Mouse (Mus musculus): ENCODE measurements around the gene Rhbdl3. TPM values are rescaled to one million over a fixed set of nuclear protein-coding genes. Genes with fewer than 3 reads are reported as not detected.

Rhbdl3 gene
- 2.6 and 2.8 TPM in 2 replicates for polyA plus RNA-seq (2012; rRNA removed)

GRCm38 (mm10) chr11:80300551-80301315, at the start of gene Rhbdl3:
Rhbdl3 (plus strand) TSS chr11:80300912.
- peaks cover 5% of the 10 kb centered on the region; the same call in 1 of the 2 replicates for H3K27me3 ChIP-seq (replicated peaks; ENCODE audit: control insufficient read depth, insufficient read depth, low read length)
- DNase-seq: peak; percentile 47
- H3K4me3 ChIP-seq (ENCODE audit: insufficient read depth, low read depth, low read length): peak within 1 kb of the TSS; percentile 49
- under 1% methylated on average over 79 of the region's 81 CpGs for WGBS
- H3K36me3 ChIP-seq (ENCODE audit: control insufficient read depth, insufficient read depth, low read length): no peaks in the 10 kb centered on the region
- no peaks in the 10 kb centered on the region; the same call in 1 of the 2 replicates for H3K4me1 ChIP-seq (ENCODE audit: control insufficient read depth, insufficient read depth, low read length)
- TF ChIP-seq CTCF (conservative IDR thresholded peaks at IDR 0.05; ENCODE audit: insufficient read depth, insufficient read length, low read depth, low read length): no peak
- TF ChIP-seq POLR2A (IDR thresholded peaks at IDR 0.05; ENCODE audit: low read depth, low read length): no peak
- H3K27ac ChIP-seq (ENCODE audit: insufficient read depth, low read depth, low read length): no peak within 1 kb of the TSS

- no peak for DNase-seq
- Histone ChIP-seq H3K36me3 (ENCODE audit: control insufficient read depth, insufficient read depth, low read length) (peaks cover 5% of the 10 kb centered on the region; the same call in 1 of the 2 replicates), H3K4me1 (ENCODE audit: control insufficient read depth, insufficient read depth, low read length) (no peaks in the 10 kb centered on the region), H3K27ac (ENCODE audit: insufficient read depth, low read depth, low read length) (no peak overlapping the region), H3K4me3 (ENCODE audit: insufficient read depth, low read depth, low read length) (no peak overlapping the region), H3K27me3 (replicated peaks; ENCODE audit: control insufficient read depth, insufficient read depth, low read length) (no peaks in the 10 kb centered on the region)
- 93% methylated on average over 8 of the region's 8 CpGs for WGBS
- TF ChIP-seq CTCF (conservative IDR thresholded peaks at IDR 0.05; ENCODE audit: insufficient read depth, insufficient read length, low read depth, low read length) (no peak), POLR2A (IDR thresholded peaks at IDR 0.05; ENCODE audit: low read depth, low read length) (no peak)
Measured at GRCm38 (mm10) chr11:80264137-80264536, 36.6 kb upstream of the Rhbdl3 start.

GRCm38 (mm10) chr11:80271096-80271495, 29.6 kb upstream of the Rhbdl3 start:
- Histone ChIP-seq H3K36me3 (ENCODE audit: control insufficient read depth, insufficient read depth, low read length) (peaks cover 3% of the 10 kb centered on the region; the same call in 1 of the 2 replicates), H3K4me1 (ENCODE audit: control insufficient read depth, insufficient read depth, low read length) (no peaks in the 10 kb centered on the region), H3K27ac (ENCODE audit: insufficient read depth, low read depth, low read length) (no peak overlapping the region), H3K27me3 (replicated peaks; ENCODE audit: control insufficient read depth, insufficient read depth, low read length) (no peaks in the 10 kb centered on the region), H3K4me3 (ENCODE audit: insufficient read depth, low read depth, low read length) (no peak overlapping the region)
- WGBS: 80% methylated on average over 5 of the region's 5 CpGs
- TF ChIP-seq POLR2A (IDR thresholded peaks at IDR 0.05; ENCODE audit: low read depth, low read length) (no peak), CTCF (conservative IDR thresholded peaks at IDR 0.05; ENCODE audit: insufficient read depth, insufficient read length, low read depth, low read length) (no peak)
- no peak for DNase-seq

DNA sequence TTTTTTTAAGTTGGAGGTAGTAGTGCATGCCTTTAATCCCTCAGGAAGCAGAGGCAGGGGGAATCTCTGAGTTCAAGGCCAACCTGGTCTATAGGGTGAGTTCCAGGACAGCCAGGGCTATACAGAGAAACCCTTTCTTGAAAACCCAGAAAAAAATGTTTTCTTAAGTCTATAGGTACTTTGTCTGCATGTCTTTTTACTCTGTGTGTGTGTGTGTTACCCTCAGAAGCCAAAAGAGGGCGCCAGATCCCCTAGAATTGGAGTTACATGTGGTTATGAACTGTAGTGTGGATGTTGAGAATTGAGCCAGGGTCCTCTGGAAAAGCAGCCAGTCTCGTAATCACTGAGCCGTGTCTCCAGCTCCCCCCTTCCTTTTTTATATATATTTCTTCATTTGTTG, 25.7 kb upstream of the Rhbdl3 start:
- 52% methylated on average over 3 of the region's 3 CpGs for WGBS
- Histone ChIP-seq H3K4me3 (ENCODE audit: insufficient read depth, low read depth, low read length) (no peak overlapping the region), H3K27ac (ENCODE audit: insufficient read depth, low read depth, low read length) (no peak overlapping the region), H3K27me3 (replicated peaks; ENCODE audit: control insufficient read depth, insufficient read depth, low read length) (no peaks in the 10 kb centered on the region), H3K4me1 (ENCODE audit: control insufficient read depth, insufficient read depth, low read length) (no peaks in the 10 kb centered on the region), H3K36me3 (ENCODE audit: control insufficient read depth, insufficient read depth, low read length) (no peaks in the 10 kb centered on the region)
- no peak for DNase-seq
- TF ChIP-seq CTCF (conservative IDR thresholded peaks at IDR 0.05; ENCODE audit: insufficient read depth, insufficient read length, low read depth, low read length) (no peak), POLR2A (IDR thresholded peaks at IDR 0.05; ENCODE audit: low read depth, low read length) (no peak)

- Histone ChIP-seq H3K36me3 (ENCODE audit: control insufficient read depth, insufficient read depth, low read length) (no peaks in the 10 kb centered on the region), H3K4me3 (ENCODE audit: insufficient read depth, low read depth, low read length) (no peak overlapping the region), H3K27ac (ENCODE audit: insufficient read depth, low read depth, low read length) (no peak overlapping the region), H3K27me3 (replicated peaks; ENCODE audit: control insufficient read depth, insufficient read depth, low read length) (no peaks in the 10 kb centered on the region), H3K4me1 (ENCODE audit: control insufficient read depth, insufficient read depth, low read length) (no peaks in the 10 kb centered on the region)
- 47% methylated on average over 2 of the region's 2 CpGs for WGBS
- DNase-seq: no peak
- TF ChIP-seq POLR2A (IDR thresholded peaks at IDR 0.05; ENCODE audit: low read depth, low read length) (no peak), CTCF (conservative IDR thresholded peaks at IDR 0.05; ENCODE audit: insufficient read depth, insufficient read length, low read depth, low read length) (no peak)
Measured at GRCm38 (mm10) chr11:80278054-80278453, 22.7 kb upstream of the Rhbdl3 start.

DNA sequence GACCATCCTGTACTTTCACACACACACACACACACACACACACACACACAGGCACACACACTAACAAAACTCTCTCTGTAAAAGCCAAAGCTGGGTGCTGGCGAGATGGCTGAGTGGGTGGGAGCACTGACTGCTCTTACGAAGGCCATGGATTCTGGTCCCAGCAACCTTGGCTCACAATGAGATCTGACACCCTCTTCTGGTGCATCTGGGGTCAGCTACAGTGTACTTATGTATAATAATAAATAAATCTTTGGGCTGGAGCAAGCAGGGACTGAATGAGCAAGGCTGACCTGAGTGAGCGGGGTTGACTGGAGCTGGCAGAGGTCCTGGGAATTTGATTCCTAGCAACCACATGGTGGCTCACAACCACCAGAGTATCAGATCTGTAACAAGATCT, 16.9 kb upstream of the Rhbdl3 start:
- H3K27ac ChIP-seq (ENCODE audit: insufficient read depth, low read depth, low read length): no peak overlapping the region
- TF ChIP-seq CTCF (conservative IDR thresholded peaks at IDR 0.05; ENCODE audit: insufficient read depth, insufficient read length, low read depth, low read length) (no peak), POLR2A (IDR thresholded peaks at IDR 0.05; ENCODE audit: low read depth, low read length) (no peak)
- no peaks in the 10 kb centered on the region for H3K4me1 ChIP-seq (ENCODE audit: control insufficient read depth, insufficient read depth, low read length)
- no peaks in the 10 kb centered on the region for H3K36me3 ChIP-seq (ENCODE audit: control insufficient read depth, insufficient read depth, low read length)
- DNase-seq: no peak
- H3K27me3 ChIP-seq (replicated peaks; ENCODE audit: control insufficient read depth, insufficient read depth, low read length): no peaks in the 10 kb centered on the region
- WGBS: 75% methylated on average over 3 of the region's 3 CpGs
- no peak overlapping the region for H3K4me3 ChIP-seq (ENCODE audit: insufficient read depth, low read depth, low read length)

- Histone ChIP-seq H3K27me3 (replicated peaks; ENCODE audit: control insufficient read depth, insufficient read depth, low read length) (no peaks in the 10 kb centered on the region), H3K27ac (ENCODE audit: insufficient read depth, low read depth, low read length) (no peak overlapping the region), H3K4me3 (ENCODE audit: insufficient read depth, low read depth, low read length) (no peak overlapping the region), H3K4me1 (ENCODE audit: control insufficient read depth, insufficient read depth, low read length) (no peaks in the 10 kb centered on the region), H3K36me3 (ENCODE audit: control insufficient read depth, insufficient read depth, low read length) (no peaks in the 10 kb centered on the region)
- no peak for DNase-seq
- no peak for TF ChIP-seq CTCF (conservative IDR thresholded peaks at IDR 0.05; ENCODE audit: insufficient read depth, insufficient read length, low read depth, low read length)
- no peak for TF ChIP-seq POLR2A (IDR thresholded peaks at IDR 0.05; ENCODE audit: low read depth, low read length)
- 51% methylated on average over 6 of the region's 6 CpGs for WGBS
Measured at GRCm38 (mm10) chr11:80284641-80285040, 16.1 kb upstream of the Rhbdl3 start.

Data from kidney, adult 2 months (tissue).